Mouse (Mus musculus) heart, adult 2 months (tissue): ENCODE data around the gene Tmem39b.

Experiments
- CTCF ChIP-seq: fragments of 200-600 bp; IDR thresholded peaks from 2 replicates; pipeline ENCODE4 v1.8.1; 2022; ENCODE audit warnings: antibody characterized with exemption, mild to moderate bottlenecking, moderate library complexity
- EP300 ChIP-seq: fragments of 200-500 bp; IDR thresholded peaks from 2 replicates; pipeline ENCODE4 v1.6.1; 2011; ENCODE audit warnings: low read depth, low read length, control low read depth; ENCODE audit not compliant: insufficient read depth

DNA sequence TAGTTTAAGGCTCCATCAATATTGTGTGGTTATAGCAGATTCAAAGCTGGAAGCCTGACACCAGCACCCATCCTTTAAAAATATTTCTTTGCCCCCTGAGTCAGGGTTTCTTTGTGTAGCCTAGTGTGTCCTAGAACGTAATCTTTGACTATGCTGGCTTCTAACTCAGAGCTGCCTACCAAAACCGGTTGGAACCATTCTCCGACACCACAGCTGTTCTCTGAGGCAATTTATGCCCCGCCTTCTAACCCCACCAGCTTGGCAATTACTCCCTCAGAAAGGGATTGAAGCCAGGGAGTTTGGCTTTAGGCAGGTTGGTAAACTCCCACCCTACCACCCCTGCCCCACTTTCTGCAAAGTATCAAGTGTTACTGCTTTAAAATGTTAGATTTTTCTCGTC is 54.9 kb downstream of the Tmem39b start:
- TF ChIP-seq CTCF, result no peak
- no peak for TF ChIP-seq EP300
